Mouse (Mus musculus) hindlimb bud, embryonic 11.5 days (tissue): ENCODE measurements around the gene Copz2.

Experiments used
- DNase-seq: peaks from one replicate; pipeline ENCODE4 v3.0.0-alpha.2; 2012; ENCODE audit warnings: low read depth, low spot score; ENCODE audit errors: extremely low spot score

Copz2 gene

DNA sequence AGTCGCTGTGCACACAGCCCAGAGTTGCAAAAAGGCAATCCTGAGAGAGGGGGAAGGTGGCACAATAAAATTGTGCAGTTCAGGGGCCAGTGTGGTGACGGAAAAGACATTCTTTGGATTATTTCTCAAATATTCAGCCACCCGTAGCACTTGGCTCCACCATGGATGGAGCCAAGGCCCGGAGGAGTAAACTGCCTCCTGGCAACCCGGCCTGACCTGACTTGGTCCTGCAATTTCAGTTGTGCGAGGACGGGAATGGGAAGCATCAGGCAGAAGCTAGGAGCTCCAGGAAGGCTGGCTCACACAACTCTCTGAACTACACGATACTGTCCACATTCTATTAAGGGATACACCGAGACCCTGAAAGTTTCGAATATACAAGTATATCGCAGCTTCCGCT is 12.9 kb downstream of the Copz2 start:
- no peak for DNase-seq

DNA sequence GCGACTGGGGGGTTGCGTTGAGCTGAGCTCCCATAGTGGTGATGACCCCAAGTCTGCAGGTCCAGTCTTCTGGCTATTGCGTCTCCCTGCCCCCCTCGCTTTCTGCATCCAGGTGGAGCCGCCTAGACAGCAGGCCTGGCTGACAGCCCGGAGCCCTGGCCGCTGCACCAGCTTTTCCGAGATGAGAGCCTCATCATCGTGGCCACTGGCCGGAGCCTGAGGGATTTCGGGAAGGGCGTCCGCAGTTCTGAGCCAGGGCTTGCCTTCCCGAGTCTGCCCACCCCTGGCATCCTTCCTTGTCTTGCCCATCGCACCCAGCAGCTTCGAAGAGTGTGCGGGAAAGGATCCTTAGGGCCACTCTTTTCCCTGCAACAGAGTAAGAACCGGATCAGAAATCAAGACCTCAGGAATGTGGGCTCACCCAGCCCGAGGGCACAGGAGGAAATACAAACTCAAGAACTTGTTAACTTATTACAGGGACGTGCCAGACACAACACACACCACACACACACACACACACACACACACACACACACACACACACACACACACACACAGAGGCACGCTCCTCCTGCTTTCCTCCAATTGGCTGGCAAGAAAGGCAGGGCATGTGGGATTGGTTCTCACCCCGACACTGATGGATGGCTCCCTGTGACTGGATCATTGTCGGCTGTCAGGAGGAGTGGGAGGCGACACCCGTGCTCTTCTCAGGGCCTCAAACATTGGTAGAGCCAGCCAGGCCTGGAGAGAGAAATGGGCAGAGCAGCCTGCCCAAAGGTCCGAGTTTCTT is 13.7 kb downstream of the Copz2 start:
- no peak for DNase-seq

DNA sequence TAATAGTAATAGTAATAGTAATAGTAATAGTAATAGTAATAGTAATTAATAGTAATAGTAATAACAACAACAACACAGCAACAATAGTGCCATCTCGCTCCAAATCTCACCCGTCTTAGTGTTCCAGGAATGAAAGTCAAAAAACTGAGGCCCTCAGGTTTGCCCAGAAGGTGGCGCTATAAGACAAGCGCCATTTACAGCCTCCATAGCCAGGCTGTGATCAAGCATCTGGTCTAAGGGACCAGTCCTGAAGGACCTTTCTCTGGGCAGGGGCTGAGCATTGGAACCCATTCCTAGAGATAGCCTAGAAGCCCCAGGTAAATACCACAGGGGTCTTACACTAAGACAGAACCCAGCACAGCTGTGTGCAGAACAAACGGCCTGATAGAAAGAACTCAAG is 17.5 kb downstream of the Copz2 start:
- no peak for DNase-seq

DNA sequence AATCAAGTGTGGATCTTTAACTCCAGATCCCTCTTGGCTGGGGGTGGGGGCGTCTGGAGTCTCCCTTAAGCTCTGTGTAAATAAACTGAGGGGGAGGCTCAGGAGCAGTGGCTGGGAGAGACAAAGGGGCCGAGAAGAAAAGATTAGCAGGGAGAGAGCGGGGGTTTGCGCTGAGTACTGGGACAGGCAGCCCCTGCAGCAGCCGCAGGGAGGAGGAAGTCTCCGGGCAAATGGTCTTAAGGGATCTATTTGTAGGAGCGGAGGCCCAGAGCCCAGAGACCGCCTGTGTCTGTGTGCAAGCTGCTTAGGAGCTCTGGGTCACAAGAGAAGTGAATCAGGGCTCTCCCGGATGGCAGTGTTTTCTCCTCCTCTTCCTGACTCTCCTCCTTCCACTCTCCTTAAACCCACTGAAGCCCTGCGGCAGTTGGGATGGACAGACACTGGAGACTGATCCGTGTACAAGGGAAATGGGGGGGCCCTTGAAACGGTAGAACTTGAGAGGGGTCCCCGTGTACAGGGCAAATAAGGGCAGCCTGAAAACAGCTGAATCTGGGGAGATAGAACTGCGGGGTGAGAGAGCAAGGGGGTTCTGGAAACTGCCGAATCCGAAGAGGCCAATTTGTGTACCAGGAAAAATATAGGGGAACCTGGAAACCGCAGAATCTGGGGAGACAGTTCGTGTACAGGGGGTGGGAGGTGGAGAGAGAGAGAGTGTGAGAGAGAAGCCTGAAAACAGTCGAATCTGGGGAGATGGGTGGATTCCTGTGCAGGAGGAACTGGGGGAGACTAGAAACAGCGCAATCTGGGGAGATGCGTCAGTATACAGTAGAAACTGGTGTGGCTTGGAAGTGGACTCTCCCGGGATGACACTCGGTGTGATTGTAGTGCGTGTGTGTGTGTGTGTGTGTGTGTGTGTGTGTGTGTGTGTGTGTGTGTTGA is 23.0 kb downstream of the Copz2 start:
- DNase-seq = no peak

DNA sequence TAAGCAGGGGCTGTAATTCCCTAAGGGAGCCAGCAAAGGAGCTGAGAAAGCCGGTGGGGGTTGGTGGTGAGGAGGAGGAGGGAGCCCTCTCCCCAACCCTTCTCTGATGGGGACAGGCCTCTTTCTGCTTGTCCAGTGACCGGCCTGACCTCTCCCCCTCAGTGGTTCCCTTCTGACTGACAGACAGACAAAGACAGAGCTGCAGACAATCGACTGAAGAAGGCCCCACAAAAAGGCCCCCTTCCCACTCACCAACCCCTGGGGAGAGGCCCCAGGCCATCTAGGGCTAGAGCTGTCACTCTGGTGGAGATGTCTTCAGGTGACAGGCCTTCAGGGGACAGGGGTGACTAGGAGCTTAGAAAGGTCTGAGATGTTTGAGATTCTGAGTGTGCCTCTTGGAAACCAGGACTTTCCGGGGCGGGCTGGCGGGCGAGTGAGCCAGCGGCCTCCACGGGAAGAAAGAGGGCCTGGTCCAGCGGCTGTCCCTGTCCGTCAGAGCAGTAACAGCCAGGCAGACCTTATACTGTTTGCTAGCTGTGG is 24.0 kb downstream of the Copz2 start:
- no peak for DNase-seq

DNA sequence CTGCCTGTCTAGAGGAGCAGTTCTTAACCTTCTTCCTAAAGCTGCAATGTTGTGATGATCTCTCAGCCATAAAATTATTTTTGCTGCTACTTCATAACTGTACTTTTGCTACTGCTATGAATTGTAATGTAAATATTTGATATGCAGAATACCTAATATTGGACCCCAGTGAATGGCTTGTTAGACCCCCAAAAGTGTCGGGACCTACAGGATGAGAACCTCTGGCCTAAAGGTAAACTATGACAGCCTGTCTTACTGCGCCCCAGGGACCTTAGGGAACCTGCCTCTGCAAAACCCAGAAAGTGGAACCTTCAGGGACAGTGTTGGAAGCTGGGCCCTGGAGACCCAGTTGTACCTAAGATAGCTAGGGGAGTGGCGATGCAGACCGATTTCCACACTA is 25.6 kb downstream of the Copz2 start:
- DNase-seq = no peak

DNA sequence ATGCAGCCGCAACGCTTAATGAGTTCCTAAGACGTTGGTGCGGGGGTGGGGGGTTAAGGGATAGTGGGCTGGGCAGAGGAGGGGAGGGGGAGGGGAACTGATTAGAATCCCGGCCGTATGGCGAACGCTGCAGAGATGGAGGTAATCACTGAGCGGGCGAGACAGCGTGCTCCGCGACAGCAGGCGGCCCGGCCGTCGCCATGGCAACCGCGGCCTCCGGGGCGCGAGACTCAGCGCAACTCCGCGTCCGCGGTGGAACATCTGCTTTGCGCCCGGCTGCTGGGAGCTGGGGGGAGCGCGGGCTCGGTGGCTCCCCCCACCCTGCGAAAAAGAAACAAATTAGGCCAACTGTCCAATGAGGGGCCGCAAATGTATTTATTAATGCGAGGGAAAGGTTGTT is 26.1 kb downstream of the Copz2 start:
- no peak for DNase-seq

DNA sequence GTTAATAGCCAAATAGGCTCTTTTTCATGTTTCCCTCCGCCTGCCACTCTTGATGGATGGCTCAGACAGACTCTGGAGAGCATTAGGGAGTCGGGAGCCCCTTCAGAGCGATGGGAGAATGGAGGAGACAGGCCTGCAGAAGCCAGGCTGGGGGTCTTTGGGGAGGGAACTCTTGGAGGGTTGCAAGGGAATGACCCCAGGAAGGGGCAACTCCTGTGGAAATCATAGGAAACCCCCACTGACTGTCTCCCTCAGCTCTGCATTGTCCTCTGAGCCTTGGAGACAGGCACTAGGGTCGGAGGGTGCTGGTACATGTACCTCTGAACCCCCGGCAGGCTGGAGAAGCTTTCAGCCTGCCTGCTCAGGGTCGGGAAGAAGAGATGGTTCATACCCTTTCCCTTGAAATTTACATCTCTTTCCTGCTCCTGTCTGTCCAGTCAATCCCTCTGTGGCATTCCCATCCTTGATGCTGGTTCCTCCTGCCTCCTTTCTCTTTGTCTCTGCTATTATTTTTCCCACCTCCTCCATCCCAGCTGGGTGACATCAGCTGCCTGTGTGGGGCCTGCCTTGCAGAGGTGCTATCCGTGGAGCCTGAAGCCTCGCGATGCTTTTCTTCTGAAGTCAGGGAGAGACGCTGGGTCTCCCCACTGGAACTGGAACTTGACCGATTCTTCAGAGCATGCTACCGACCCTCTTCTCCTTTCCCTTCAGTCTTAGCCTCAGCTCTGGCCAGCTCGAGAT is 26.8 kb downstream of the Copz2 start:
- DNase-seq = no peak

DNA sequence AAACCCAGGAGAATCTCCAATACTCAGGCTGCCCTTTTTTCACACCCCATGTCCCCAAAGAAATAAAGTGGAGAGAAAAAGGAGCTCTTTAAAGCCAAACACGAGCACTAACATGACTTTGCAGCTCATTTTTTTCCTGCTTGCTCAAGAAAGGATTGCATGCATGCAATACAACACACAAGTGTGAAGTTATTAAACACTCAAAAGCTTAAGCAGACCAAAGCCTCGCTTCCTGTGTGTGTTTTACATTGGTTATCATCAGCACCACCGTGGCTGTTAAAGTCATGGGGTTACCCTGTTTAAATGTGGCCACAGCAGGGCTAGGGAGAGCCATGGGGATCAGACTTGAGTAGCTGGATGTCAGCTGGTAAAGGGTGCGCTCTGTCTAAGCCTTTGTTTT is 27.4 kb downstream of the Copz2 start:
- DNase-seq = no peak

DNA sequence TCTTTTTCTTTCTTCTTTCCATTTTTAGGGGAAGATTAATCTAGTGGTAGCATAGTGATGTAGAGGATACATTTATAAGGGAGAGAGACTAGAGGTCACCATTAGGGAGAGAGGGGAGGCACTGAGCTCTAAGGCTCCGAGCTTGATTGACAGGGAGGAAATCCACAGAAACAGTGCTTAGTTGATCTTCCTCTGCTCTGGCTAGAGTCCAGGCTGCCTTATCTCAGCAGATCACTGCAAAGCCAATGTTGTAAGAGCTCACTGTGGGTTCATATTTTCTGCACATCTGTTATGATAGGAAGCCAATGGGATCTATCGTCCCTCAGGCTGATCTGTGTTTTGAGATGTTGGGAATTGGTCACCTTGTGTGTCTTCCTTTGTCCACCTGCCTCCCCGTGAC is 29.0 kb downstream of the Copz2 start:
- DNase-seq = no peak

DNA sequence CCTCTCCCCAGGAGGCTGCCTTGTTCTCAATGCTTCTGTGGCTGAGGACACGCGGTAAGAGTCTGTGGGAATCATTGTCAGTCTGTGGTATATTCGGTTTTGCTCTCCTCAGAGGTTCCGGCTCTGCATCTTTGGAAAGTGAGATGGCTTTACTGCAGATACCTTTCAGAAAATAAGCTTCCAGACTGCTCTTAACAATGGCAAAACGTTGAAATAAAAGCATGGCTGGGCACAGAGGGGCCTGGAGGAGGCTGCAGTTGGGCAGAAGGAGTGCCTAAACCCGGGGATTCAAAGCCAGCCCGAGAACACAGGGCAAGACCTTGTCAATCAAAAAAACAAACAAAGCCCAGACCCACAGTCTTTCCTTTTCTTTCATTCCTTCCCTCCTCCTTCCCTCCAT is 29.7 kb downstream of the Copz2 start:
- DNase-seq = no peak

DNA sequence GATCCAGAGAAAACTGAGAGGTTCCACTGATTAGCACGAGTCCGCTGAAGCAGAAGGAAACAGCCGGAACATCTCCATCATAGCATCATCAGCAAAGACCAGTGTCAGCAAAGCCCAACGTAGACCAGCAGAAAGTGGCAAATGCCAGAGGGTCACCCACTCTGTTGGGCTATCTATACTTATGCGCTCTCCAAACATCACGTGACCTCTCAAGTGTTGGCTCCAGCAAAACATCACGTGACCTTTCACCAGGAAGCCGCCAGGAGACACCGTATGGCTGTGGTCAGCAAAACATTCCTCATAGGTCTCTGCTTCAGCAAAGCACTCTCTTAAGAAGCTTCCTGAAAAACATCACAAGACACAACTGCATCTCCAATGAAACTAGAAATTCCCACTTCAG is 30.6 kb downstream of the Copz2 start:
- no peak for DNase-seq

DNA sequence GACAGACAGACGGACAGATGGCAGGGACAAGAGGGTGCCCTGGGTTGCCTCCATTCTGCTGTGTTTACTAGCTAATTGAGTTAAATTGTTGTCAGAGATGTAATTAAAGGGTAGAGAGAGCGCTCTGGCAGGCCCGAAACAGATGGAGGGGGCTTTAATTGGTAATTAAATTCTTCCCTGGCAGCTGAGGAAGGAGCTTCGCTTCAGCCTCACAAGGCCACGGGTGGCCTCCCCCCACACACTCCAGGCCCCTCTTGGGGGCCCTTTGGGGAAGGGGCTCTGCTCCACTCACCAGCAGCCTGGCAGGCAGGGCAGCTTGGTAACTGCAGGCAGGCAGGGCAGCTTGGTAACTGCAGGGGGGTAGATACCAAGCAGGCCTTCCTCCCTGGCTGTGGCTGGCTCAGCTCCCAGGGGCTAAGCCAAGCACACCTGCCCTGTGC is 36.3 kb downstream of the Copz2 start:
- no peak for DNase-seq

DNA sequence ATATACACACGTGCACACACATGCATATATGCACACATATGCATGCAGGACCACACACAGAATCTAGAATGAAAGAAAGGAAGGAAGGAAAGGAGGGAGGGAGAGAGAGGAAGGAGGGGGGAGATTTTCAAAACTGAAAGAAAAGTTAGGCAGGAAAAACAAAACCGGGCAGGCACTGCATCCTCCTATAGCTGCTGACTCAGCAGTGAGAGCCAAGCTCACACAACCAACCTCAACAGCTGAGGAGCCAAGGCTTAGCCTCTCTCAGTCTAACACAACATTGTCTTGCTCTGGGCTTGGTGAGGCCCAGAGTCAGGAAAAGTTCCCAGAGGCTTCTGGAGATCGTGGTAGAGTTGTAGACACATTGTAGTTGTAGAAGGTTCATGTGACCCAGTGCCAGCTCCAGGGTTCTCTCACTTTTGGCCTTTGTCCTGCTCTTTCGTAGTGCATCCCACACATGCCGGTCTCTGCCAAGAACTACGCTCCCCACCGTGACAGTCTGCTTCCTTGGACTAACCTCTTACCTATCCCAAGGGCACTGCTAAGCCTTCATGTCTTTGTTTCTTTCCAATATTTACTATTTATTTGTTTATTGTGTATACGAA is 37.4 kb downstream of the Copz2 start:
- DNase-seq = no peak

DNA sequence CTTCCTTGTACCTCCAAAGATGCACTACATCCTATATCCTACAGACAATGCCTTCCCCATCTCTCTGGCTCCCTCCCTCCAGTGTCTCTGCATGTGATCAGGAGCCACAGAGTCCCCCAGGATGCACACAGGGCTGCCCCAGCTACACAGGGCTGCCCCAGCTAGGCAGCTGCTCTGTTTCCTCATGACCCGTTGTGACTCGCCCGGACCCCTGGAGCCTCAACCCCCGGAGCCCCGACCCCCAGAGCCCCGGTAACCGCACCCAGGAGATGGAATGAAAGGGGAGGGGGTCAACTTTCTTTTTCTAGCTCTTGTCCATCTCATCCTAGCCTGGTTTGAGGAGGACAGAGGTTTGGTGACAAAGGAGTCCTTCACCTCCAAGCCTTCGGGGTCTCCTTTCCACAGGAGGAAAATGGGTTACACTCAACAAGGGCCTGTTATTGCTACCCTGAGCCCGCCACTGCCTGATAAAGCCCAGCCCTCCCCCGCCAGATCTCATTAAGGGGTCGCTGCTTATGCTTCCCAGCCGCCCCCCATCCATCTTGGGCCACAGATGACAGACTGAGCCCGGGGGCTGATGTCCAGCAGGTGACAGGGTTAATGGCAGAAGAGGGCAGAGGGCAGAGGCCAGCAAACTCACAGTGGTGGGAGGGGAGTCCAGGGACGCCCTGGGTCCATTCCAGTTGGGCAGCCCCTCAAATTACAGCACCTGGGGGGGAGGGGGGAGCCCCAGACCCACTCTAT is 42.3 kb downstream of the Copz2 start:
- no peak for DNase-seq

DNA sequence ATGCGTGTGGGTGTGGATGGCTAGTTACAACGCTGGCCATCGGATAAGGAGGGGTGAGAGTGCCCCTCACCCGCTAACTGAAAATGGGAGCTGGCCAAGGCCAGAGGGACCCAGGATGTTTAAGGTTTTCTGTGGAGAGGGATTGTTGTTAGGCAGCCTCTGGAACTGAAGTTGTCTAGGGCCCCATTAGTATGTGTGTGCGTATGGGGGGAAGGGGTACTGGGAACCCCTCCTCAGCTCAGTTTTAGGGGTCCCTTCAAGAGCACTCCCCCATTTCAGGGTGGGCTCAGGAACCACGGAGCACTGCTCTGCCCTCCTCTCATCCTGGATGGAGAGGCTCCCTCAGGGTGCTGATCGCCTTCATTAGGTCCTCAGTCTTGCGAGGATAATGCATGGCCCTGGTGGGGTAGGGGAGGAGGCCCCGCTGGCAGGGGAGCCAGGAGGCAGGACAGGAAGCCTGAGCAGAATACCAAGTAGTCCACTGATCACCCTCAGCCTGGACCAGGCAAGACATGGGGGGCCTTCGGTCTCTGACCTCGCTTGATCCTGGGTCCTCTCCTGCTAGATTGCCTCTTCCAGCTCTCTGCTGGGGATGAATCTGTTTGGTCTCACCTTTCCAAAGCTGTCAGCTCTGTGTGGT is 43.7 kb downstream of the Copz2 start:
- no peak for DNase-seq

DNA sequence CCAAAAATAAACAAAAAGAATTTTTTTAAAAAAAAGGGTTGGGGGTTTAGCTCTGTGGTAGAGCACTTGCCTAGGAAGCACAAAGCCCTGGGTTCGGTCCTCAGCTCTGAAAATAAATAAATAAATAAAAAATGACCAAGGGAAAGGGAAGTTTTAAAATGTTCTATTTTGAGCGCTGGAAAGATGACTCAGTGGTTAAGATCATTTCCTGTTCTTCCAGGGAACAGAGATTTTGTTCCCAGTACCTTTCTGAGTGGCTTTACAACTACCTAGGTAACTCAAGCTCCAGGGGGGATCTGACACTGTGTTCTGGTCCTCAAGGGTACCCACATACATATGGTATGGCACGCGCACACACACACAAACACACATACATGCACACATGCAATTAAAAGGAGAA is 46.2 kb downstream of the Copz2 start:
- DNase-seq = no peak

DNA sequence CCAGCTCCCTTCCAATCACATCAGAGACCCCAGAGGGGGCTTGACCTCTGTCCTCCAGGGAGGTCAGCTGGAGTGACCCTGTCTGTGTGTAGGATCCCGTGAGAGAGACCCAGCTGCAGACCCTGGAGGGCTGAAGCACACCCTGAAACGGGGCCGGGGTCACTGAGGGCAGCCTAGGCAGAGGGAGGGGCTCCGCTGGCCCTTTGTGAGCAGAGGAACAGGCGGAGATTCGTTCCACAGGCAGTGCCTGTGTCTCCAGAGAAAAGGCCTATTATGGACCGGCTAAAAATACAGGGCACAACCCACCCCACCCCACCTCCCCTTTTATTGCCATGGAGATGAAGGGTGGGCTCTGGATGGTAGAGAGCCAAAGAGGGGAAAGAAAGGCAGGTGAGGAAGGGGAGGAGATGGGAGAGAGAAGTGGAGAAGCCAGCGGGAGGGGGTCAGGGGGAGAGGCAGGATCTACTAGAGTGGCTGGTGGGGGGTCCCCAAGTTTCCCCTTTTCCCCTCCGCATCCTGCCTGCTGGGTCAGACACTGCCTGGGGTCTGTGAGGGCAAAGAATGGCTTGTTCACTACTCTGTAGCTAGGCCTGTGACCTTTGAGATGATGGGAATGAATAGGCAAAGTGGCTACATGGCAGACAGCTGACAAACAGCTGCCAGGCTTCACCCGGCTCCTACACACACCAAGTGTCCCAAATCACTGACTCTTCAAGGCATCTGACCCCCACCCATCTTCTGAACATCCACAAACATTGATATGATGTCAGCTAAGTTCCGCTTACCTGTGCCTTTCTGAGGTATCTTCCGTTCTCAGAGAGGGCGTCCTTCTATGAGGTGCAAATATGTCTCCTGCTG is 50.0 kb downstream of the Copz2 start:
- no peak for DNase-seq

DNA sequence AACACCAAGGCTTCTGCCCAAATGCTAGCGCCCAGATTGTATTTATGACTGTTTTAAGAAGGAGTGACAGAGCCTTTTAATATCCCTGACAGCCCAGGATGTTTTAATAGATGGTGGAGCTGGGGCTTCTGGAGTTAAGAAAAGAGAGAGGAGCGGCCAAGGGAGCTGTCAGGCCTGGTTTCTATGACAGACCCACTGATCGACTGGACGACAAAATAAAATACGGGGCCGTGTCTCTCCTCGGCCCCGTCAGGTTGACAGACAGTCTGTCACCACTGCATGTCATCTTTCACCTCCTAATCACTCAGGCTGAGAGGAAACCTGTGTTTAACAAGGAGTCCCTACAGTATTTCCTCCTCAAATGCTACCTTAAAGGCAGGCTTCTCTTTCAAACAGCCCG is 51.7 kb downstream of the Copz2 start:
- DNase-seq = no peak
